Mouse (Mus musculus) embryonic fibroblast, embryonic 13.5 days (primary cell): ENCODE data around the gene Map3k13. TPM values are rescaled to one million over a fixed set of nuclear protein-coding genes. Genes with fewer than 3 reads are reported as not detected.
"Not testable (repeated sequence)": the region's sequence is repeated elsewhere in the genome, so short reads cannot be mapped to it uniquely, and the experiment has no call there.

ENCODE experiments used
- H3K27ac ChIP-seq: 2 replicates; pipeline ENCODE4 v1.5.1; 2012; ENCODE audit warnings: low read length, control low read depth, inconsistent platforms; ENCODE audit not compliant: insufficient read depth
- H3K4me1 ChIP-seq: 2 replicates; pipeline ENCODE4 v1.6.1; 2011; ENCODE audit warnings: low read length; ENCODE audit not compliant: control insufficient read depth, insufficient read depth
- H3K4me3 ChIP-seq: 2 replicates; pipeline ENCODE4 v1.5.1; 2011; ENCODE audit warnings: mild to moderate bottlenecking, control low read depth, low read length; ENCODE audit not compliant: insufficient read depth
- CTCF ChIP-seq: IDR thresholded peaks from 2 replicates; pipeline ENCODE4 v1.5.1; 2011; ENCODE audit warnings: mild to moderate bottlenecking, control low read depth, low read length, moderate library complexity, borderline replicate concordance; ENCODE audit not compliant: insufficient read depth
- POLR2A ChIP-seq: IDR thresholded peaks from 2 replicates; pipeline ENCODE4 v1.6.1; 2011; ENCODE audit warnings: low read depth, mild to moderate bottlenecking, control low read depth, low read length, moderate library complexity
- polyA plus RNA-seq: library from polyadenylated mRNA; stranded (reverse); fragments of >200 nt; gene quantifications from 2 replicates; pipeline ENCODE4 v1.2.4, GENCODE M21; 2011; ENCODE audit warnings: low read depth; ENCODE audit not compliant: missing spikeins, insufficient read length

Map3k13 gene
- polyA plus RNA-seq, 1 experiment, result 0.97 TPM

DNA sequence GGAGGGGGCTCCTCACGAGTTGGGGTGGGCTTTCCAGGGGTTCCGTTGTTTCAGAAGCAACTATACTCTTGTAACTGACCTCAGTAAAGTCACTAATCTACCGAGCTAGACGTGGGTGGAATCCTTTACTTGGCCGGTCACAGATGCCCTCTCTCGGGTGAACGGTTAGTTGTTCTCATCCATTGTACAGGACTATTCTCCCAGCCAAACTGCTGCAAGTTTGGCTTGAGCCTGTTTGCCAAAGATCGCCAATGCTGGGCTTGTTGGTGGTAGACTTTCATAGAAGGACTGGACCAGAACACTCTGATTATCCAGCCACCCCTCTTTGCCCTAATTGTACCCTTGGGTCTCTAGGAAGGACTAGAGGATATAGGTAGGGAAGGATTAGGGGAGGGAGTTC is 7.8 kb upstream of the Map3k13 start:
- Histone ChIP-seq H3K4me3 (no peak overlapping the region), H3K4me1 (no peaks in the 10 kb centered on the region), H3K27ac (no peak overlapping the region)
- TF ChIP-seq POLR2A (no peak), CTCF (no peak)

- H3K4me1 ChIP-seq, result no peaks in the 10 kb centered on the region
- TF ChIP-seq CTCF (no peak), POLR2A (peak; percentile 77)
- H3K27ac ChIP-seq, result no peak within 1 kb of the TSS
- H3K4me3 ChIP-seq, result peak within 1 kb of the TSS; percentile 34
Observed at GRCm38 (mm10) chr16:21787516-21788353, 6.4 kb upstream of the Map3k13 start, which contains the start of gene Ehhadh. Gene Ehhadh, minus strand, starts transcription at chr16:21787807.

DNA sequence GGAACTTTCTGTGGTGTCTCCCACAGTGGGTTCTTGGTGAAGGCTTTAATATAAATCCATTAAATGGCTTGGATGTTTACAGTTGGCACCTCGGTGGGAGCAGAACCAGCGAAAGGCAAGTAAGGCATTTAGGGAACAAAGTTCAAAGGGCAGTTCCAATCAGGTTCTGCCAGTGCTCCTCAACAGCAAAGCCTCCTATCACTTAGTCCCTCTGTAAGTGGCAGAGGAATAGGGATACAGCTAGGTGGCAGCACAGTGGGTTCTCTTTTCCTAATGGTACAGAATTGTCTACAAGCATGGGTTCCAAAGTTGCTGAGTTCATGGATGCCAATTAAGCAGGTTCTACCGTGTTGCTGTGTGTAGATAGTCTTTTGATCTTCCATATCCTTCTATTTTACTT is 5.6 kb upstream of the Map3k13 start:
- no peak overlapping the region for H3K27ac ChIP-seq
- H3K4me3 ChIP-seq, result no peak overlapping the region
- H3K4me1 ChIP-seq, result no peaks in the 10 kb centered on the region
- TF ChIP-seq POLR2A (no peak), CTCF (no peak)

- no peaks in the 10 kb centered on the region for H3K4me1 ChIP-seq
- H3K27ac ChIP-seq, result no peak overlapping the region
- no peak overlapping the region for H3K4me3 ChIP-seq
- TF ChIP-seq CTCF, result no peak
- no peak for TF ChIP-seq POLR2A
Observed at GRCm38 (mm10) chr16:21789180-21789579, 5.0 kb upstream of the Map3k13 start.

DNA sequence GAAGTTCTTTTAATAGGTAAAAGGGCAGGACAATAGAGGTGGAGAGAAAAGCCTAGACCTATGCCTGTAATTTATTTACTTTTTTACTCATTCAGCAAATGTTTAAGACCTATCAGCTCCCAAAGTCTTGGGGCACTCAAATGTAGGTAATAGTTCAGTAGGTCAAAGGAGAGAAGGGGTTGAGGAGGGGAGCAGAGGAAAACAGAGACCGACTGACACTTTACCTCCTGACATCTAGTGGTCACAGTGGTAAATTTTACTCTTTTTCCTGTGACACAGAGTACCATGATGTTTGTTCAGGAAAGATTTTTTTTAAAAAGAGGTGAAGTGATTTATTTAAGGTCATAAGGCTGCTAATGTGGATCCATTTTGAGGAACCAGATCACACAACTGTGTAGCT is 3.7 kb upstream of the Map3k13 start:
- H3K4me1 ChIP-seq, result no peaks in the 10 kb centered on the region
- TF ChIP-seq POLR2A, result no peak
- TF ChIP-seq CTCF, result no peak

GRCm38 (mm10) chr16:21791779-21792178 is 2.4 kb upstream of the Map3k13 start:
- TF ChIP-seq CTCF (no peak), POLR2A (no peak)
- Histone ChIP-seq H3K4me1 (no peaks in the 10 kb centered on the region), H3K27ac (no peak overlapping the region), H3K4me3 (no peak overlapping the region)

More for the DNA sequence above, 3.7 kb upstream of the Map3k13 start:
- no peak overlapping the region for H3K4me3 ChIP-seq
- no peak overlapping the region for H3K27ac ChIP-seq

- not testable (repeated sequence) for H3K4me1 ChIP-seq, H3K27ac ChIP-seq
- peak overlapping the region; percentile 88 for H3K4me3 ChIP-seq
Observed at GRCm38 (mm10) chr16:21793080-21793810, 901 bp upstream of the Map3k13 start.

DNA sequence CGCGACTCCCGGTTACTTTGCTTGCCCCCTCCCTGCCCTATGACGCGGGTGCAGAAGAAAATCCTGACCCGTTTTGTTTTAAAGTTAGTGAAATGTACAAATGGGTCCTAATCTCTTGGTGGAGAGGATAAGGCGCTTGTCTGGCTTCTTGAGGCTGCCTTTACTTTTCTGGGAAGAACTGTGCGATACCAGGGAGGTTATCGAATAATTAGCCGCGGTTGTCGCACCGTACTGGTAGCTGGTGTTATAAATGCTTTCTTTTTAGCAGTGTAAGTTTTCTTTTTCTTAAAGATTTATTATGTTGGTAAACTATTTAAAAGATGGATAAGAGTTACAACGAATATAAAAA is 525 bp downstream of the Map3k13 start:
- no peak overlapping the region for H3K27ac ChIP-seq
- no peaks in the 10 kb centered on the region for H3K4me1 ChIP-seq
- TF ChIP-seq CTCF, result no peak
- TF ChIP-seq POLR2A, result no peak
- H3K4me3 ChIP-seq, result peak overlapping the region; percentile 88

DNA sequence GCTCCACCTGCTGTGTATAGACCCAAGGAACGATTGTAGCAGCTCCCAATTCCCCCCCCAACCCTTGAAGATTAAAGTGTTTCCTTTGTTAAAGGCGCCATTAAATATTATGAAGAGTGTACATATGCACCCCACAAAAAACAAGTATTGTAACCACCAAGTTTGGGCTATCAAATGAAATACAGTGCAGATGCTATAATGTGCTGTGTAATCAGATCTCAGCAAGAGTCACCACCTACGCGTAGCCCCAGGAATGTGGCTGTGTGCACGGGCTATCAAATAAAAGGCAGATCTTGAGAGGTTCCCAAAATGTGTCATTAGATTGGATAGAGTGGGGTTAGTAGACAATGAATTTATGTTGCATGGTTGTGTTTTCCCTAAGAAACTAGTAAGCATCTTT is 925 bp downstream of the Map3k13 start:
- no peak for TF ChIP-seq CTCF
- TF ChIP-seq POLR2A, result no peak
- H3K4me3 ChIP-seq, result peak overlapping the region; percentile 88; the same call in 1 of the 2 replicates
- H3K27ac ChIP-seq, result no peak overlapping the region
- no peaks in the 10 kb centered on the region for H3K4me1 ChIP-seq

DNA sequence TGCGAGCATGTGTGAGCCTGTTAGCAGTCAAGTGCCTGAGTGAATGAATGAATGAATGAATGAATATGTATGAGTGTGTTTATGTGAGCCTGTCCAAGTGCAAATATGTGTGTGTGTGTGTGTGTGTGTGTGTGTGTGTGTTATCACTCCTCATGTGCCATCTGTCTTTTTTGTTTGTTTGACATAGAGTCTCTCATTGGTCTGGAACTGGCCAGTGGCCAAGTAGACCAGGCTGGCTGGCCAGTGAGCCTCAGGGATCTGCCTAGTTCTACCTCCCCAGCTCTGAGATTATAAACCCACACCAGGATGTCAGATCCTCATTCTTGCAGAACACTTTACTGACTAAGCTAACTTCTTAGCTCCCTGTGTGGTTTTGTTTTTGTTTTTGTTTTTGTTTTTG is 10.1 kb downstream of the Map3k13 start:
- H3K4me3 ChIP-seq, result no peak overlapping the region
- H3K27ac ChIP-seq, result no peak overlapping the region
- no peaks in the 10 kb centered on the region for H3K4me1 ChIP-seq
- no peak for TF ChIP-seq POLR2A
- no peak for TF ChIP-seq CTCF

DNA sequence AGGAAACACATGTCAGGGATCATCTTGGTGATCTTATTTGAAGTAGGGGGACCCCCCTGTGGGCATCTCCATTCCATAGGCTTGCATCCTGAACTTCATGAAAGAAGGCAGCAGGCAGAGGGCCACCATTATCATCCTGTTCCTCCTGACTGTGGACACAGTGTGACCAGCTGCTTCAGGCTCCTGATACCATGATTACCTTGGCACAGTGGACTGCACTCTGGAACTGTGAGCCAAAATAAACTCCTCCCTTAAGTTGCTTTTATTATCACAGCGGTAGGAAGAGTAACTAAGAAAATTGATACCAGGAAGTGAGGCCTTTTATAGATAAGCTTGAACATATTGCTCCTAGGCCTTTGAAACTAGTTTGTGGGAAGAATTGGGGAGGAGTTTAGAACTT is 12.7 kb downstream of the Map3k13 start:
- Histone ChIP-seq H3K4me1 (no peaks in the 10 kb centered on the region), H3K4me3 (no peak overlapping the region), H3K27ac (no peak overlapping the region)
- TF ChIP-seq POLR2A, result no peak
- no peak for TF ChIP-seq CTCF

DNA sequence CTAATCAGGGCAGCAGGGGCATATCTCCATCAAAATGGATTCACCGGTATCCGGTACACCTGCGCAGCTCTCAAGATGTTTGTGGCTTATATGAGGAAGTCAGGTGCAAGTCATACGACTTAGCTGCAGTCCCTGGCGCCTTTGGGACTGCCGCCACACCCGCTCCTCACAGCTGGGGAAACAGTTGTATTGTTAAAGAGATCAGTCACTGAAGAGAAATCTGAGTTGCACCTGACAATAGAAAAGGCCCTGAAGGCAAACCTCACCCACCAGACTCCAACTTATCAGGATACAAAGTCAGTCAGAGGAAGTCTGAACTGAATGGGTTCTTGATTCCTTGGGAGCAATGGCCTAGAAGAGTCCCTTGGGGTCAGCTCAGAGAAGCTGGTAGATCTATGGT is 13.6 kb downstream of the Map3k13 start:
- not testable (repeated sequence) for H3K4me1 ChIP-seq, H3K4me3 ChIP-seq, H3K27ac ChIP-seq
